Mouse (Mus musculus) cortical plate, adult 2 months (tissue): Measurements from ENCODE around the gene Hspb6.

Source experiments
- CTCF ChIP-seq: fragments of 200-500 bp; IDR thresholded peaks from 2 replicates; pipeline ENCODE4 v1.5.1; 2011; ENCODE audit warnings: mild to moderate bottlenecking, control low read depth, low read length; ENCODE audit not compliant: insufficient read depth; ENCODE audit errors: extremely low read depth
- POLR2A ChIP-seq: fragments of 200-500 bp; IDR thresholded peaks from 2 replicates; pipeline ENCODE4 v1.6.1; 2011; ENCODE audit warnings: mild to moderate bottlenecking, low read length, control low read depth; ENCODE audit not compliant: insufficient read depth; ENCODE audit errors: extremely low read depth

DNA sequence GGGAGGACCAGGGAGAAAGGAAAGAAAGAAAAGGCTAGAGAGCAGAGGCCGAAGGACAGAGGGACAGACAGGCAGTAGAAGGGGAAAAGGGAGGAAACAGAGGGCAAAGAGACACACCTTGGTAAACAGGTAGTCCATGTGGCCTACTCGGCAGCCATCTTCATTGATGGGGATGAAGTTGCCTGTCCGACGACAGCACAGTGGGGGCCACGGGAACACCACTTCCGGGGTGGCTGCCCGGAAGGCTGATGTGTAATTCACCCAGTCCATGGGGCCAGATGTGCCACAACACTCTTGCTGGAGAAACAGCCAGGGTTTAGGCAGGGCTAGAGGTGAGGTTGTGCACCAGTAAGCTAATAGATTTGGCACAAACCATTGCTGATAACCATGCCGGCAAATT is 53.0 kb downstream of the Hspb6 start:
- no peak for TF ChIP-seq POLR2A
- no peak for TF ChIP-seq CTCF
